Mouse (Mus musculus) lung, postnatal 0 days (tissue): ENCODE results near the gene Tifa.

Source experiments
- CTCF ChIP-seq: IDR thresholded peaks from 2 replicates; pipeline ENCODE4 v1.5.1; 2016; ENCODE audit warnings: antibody characterized with exemption, mild to moderate bottlenecking
- EP300 ChIP-seq: IDR thresholded peaks from 2 replicates; pipeline ENCODE4 v1.6.1; 2016; ENCODE audit warnings: antibody characterized with exemption, mild to moderate bottlenecking, control low read depth

DNA sequence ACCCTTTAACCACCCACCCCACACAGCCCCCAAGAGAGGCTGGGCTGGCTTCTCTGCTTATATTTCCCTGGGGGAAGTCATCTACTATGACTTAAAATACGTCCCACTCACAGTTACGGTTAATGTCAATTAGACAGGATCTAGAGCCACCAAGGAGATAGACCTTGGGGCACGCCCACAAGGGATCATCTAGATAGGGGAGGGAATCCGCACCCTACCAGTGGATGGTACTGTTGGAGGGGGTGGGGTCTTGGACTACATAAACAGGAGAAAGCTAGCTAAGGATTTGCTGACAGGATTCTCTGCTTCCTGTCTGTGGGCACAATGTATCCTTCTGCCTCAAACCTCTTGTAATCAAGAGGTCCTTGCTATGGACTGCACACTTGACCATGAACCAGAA, 14.8 kb downstream of the Tifa start:
- TF ChIP-seq CTCF: no peak
- no peak for TF ChIP-seq EP300
